Mouse (Mus musculus) kidney, adult 2 months (tissue): ENCODE data around the gene Tbx3.

Experiments used
- CTCF ChIP-seq: fragments of 200-500 bp; conservative IDR thresholded peaks from 2 replicates; pipeline ENCODE4 v1.5.1; 2011; ENCODE audit warnings: low read depth, mild to moderate bottlenecking, control low read depth, low read length, moderate library complexity, mixed read lengths; ENCODE audit not compliant: insufficient read depth, insufficient read length
- POLR2A ChIP-seq: fragments of 200-500 bp; IDR thresholded peaks from one replicate; pipeline ENCODE4 v1.6.1; 2011; ENCODE audit warnings: low read depth, low read length, control low read depth

DNA sequence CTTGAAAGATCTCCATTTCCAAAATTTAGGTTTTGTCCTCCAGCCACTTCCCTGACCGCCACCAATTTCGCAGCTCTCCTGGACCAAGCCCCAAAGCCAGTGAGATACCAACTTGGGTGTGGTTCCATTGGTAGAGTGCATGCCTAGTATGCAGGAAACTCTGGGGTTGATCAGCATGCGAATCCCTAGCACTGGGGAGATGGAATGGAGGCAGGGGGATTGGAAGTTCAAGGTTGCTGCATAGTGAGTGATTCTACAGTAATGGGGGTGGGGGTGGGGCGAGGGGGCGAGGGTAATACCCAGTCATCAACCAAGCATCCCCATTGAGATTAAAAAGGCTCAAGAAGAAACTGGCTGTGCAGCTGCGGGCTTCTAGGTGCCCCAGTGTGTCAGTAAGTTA, 13.1 kb upstream of the Tbx3 start:
- TF ChIP-seq CTCF (no peak), POLR2A (no peak)
